Mouse (Mus musculus) erythroblast, embryonic 14.5 days (primary cell): Measurements from ENCODE around the gene Josd1.

Source experiments
- GATA1 ChIP-seq: IDR thresholded peaks from 2 replicates; pipeline ENCODE4 v1.6.1; 2012; ENCODE audit warnings: low read length, inconsistent platforms, mixed read lengths
- TAL1 ChIP-seq: IDR thresholded peaks from 3 replicates; pipeline ENCODE4 v1.6.1; 2012; ENCODE audit warnings: low read length, inconsistent platforms, mixed read lengths

DNA sequence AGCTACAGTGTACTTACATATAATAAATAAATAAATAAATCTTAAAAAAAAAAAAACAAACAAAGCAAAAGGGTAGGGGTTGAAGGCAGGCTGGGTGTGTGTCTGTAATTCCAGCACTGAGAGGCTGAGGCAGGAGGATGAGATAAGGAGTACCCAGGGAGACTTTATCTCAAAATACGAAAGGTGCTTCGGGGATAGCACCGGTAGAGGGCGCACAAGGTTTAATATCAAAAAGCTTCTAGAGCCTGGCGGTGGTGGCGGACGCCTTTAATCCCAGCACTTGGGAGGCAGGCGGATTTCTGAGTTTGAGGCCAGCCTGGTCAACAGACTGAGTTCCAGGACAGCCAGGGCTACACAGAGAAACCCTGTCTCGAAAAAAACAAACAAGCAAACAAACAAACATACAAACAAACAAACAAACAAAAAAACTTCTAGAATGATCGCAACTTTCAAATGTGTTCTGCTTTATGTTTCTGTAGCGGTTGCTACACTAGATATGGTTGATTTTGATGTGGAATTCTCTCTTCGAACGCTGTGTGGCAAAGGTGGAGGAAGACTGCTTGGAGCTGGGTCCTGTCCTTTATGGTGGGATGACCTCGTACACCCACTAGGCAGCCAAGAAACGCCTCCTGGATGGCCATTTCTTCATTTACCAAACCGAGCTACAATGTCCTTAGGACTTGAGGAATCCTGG lies 29.7 kb downstream of the Josd1 start:
- no peak for TF ChIP-seq TAL1
- TF ChIP-seq GATA1 = peak; percentile 55; the same call in 1 of the 2 replicates
